Mouse (Mus musculus) limb, embryonic 15.5 days (tissue): ENCODE results near the gene Pde4b. TPM values are rescaled to one million over a fixed set of nuclear protein-coding genes. Genes with fewer than 3 reads are reported as not detected.

ENCODE experiments used
- ATAC-seq: fragments of 200-750 bp; cut with Nextera tagmentation; 2 replicates; pipeline ENCODE4 v1.8.0; 2017; ENCODE audit warnings: low read depth, moderate TSS enrichment; ENCODE audit not compliant: insufficient number of reproducible peaks, low FRiP score, low TSS enrichment
- H3K27ac ChIP-seq: fragments of 300-500 bp; sonication (generic); 2 replicates; pipeline ENCODE4 v1.5.1; 2015; ENCODE audit warnings: moderate library complexity, mild to moderate bottlenecking, inconsistent platforms
- H3K27me3 ChIP-seq: fragments of 300-500 bp; sonication (generic); 2 replicates; pipeline ENCODE4 v1.6.1; 2015; ENCODE audit warnings: inconsistent platforms
- H3K36me3 ChIP-seq: fragments of 300-500 bp; sonication (generic); 2 replicates; pipeline ENCODE4 v1.6.1; 2015; ENCODE audit warnings: inconsistent platforms
- H3K4me1 ChIP-seq: fragments of 300-500 bp; sonication (generic); 2 replicates; pipeline ENCODE4 v1.6.1; 2015; ENCODE audit warnings: inconsistent platforms
- H3K4me2 ChIP-seq: fragments of 300-500 bp; sonication (generic); 2 replicates; pipeline ENCODE4 v1.6.1; 2015; ENCODE audit warnings: mild to moderate bottlenecking, inconsistent platforms
- H3K4me3 ChIP-seq: fragments of 300-500 bp; sonication (generic); 2 replicates; pipeline ENCODE4 v1.5.1; 2015; ENCODE audit warnings: mild to moderate bottlenecking, inconsistent platforms
- H3K9ac ChIP-seq: fragments of 300-500 bp; sonication (generic); 2 replicates; pipeline ENCODE4 v1.6.1; 2015; ENCODE audit warnings: inconsistent platforms
- H3K9me3 ChIP-seq: fragments of 300-500 bp; sonication (generic); 2 replicates; pipeline ENCODE4 v1.6.1; 2016; ENCODE audit warnings: inconsistent platforms
- WGBS: fragments of 180-500 bp; shearing (Covaris S2); methylation state at CpG from one replicate; pipeline ENCODE4 v1.1.7; 2015; 5-methylcytosine and 5-hydroxymethylcytosine counted together
- polyA plus RNA-seq: library from polyadenylated mRNA; unstranded; fragments of >200 nt; fragmentation: Nextera tagmentation; extraction: Ambion mirVana; gene quantifications from 2 replicates; pipeline ENCODE4 v1.2.1, GENCODE M21; 2015

Pde4b gene
- polyA plus RNA-seq, 1 experiment from 2014 or later, result 20.1 TPM

- Histone ChIP-seq H3K4me2 (no peak overlapping the region), H3K4me3 (no peak overlapping the region), H3K27ac (no peak overlapping the region), H3K9ac (no peak overlapping the region), H3K27me3 (no peaks in the 10 kb centered on the region), H3K9me3 (no peaks in the 10 kb centered on the region), H3K36me3 (no peaks in the 10 kb centered on the region), H3K4me1 (no peaks in the 10 kb centered on the region)
- ATAC-seq, result no peak
- 38% methylated on average over 2 of the region's 2 CpGs for WGBS
These were observed 559.7 kb downstream of the Pde4b start for GRCm38 (mm10) chr4:102647056-102647455.

DNA sequence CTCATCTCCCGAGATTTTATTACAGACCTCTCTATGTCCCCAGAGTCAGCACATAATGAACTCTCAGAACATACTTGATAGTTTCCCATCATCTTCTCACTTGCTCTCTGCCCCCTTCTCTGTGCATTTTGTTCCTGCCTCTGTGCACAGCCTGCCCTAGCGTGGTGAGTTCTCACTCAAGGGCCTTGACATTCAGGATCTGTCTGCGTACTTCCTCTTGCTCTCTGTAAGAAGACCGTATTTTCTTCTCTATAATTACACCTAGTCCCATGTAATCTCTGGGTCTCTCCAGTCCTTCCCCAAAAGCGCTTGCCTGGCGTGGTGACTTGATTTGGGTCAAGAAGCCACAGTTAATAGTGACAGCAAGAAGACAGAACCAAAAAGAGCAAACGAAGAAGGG, 568.0 kb downstream of the Pde4b start:
- H3K4me2 ChIP-seq, result no peak overlapping the region
- H3K4me3 ChIP-seq, result no peak overlapping the region
- no peaks in the 10 kb centered on the region for H3K36me3 ChIP-seq
- H3K27me3 ChIP-seq, result no peaks in the 10 kb centered on the region
- no peak overlapping the region for H3K27ac ChIP-seq
- ATAC-seq, result no peak
- WGBS, result 78% methylated on average over 7 of the region's 7 CpGs
- no peak overlapping the region for H3K9ac ChIP-seq
- H3K4me1 ChIP-seq, result no peaks in the 10 kb centered on the region
- H3K9me3 ChIP-seq, result no peaks in the 10 kb centered on the region

DNA sequence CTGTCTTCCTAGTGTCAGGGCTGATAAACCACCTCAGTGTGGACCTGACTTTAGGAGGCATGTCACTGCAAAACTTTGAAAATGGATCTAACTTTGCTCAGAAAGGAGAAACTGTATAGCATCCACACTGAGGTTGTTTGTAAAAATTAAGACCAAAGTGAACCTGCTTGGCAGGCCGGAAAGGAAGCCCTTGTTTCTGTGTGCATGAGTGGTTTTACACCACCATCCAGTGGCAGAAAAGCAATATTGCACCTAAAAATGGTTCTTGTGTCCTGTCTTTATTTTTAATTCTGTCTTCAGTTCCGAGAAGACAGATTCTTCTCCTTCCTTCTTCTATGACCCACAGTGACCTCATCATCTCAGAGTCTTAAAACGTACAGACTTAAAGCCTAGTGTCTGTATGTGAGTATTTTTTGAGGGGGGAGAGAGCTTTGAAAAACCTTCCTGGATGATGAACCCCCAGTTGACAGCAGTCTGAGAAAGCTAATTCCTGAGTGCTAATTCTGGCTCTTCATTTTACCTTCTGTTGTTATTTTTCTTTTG, 569.2 kb downstream of the Pde4b start:
- Histone ChIP-seq H3K27me3 (no peaks in the 10 kb centered on the region), H3K9me3 (no peaks in the 10 kb centered on the region), H3K9ac (no peak overlapping the region), H3K4me3 (no peak overlapping the region), H3K36me3 (no peaks in the 10 kb centered on the region), H3K4me1 (no peaks in the 10 kb centered on the region), H3K27ac (no peak overlapping the region), H3K4me2 (no peak overlapping the region)
- 14% methylated on average over 3 of the region's 3 CpGs for WGBS
- ATAC-seq, result no peak

Other genes with a start within 250 kb of the Pde4b start
- not detected in 2 replicates for gene B020004J07Rik, start 243.5 kb upstream of the Pde4b start, polyA plus RNA-seq
- gene C130073F10Rik, start 193.8 kb upstream of the Pde4b start, polyA plus RNA-seq, result 1.4 TPM in 2 replicates
- gene Gm12800, start 178.4 kb upstream of the Pde4b start, polyA plus RNA-seq, result not detected in 2 replicates
- not detected in 2 replicates for gene Gm12794, start 147.1 kb upstream of the Pde4b start, polyA plus RNA-seq
- gene Gm12790, start 106.5 kb upstream of the Pde4b start, polyA plus RNA-seq, result not detected in 2 replicates
- gene Gm12789, start 100.9 kb upstream of the Pde4b start, polyA plus RNA-seq, result not detected in 2 replicates